Mouse (Mus musculus): ENCODE data around the gene Mbnl2.

The Mbnl2 gene

DNA sequence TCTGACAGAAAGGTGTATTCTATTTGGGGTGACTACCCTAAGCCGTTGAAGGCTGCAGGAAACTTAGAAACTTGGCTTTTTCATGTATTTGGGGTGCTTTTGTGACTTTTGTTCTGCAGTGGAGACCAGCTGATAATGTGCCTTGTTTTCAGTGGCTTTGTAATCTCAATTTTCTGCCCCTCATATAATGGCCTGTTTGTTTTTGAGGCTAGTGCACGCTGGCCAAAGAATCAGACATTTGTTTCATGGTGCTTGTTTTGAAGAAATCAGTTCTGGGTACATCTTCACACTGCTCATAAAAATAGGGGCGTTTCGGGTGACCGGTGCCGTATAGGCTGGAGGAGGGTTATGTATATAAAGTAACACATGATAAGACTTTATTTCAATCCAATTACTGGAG lies 22.4 kb downstream of the Mbnl2 start:
- DNase-seq (ENCODE audit: low spot score in 2 of 2), result no peak

DNA sequence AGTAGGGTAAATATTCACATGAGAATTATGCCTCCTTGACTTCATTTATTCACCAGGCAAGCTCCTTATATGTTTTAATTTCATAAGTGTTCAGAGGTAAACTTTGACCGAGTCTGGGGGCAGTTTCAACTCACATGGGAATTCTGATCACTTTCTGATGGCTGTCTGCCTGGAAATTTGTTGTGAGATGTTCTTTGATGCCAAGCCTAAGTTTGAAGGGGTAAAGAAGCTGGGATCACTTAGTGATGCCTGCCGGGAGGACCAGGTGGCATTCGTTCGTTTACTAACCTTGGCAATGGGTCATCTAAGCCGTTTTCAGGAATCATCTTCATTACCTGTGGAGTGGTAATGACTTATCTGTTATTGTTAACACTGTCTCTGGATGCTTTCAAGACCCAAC lies 23.0 kb downstream of the Mbnl2 start:
- no peak for DNase-seq (ENCODE audit: low spot score in 2 of 2)

DNA sequence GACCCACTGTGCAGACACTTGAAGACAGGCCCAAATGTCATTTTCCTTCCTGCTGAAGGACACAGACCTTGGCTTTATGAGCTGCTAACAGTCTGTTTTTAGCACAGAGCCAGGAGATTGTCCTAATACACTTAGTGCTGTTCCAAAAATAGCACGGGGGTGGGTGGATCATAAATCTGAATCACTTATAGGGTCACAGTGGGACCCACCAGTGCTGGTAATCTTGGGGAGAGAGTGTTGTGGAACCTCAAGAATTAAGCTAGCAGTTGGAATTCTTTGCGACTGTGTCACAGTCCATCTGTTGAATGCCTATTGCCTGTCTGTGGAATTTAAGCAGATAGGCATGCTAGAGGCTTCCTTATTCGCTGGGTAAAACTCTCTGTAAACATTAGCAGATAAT lies 24.2 kb downstream of the Mbnl2 start:
- no peak for DNase-seq (ENCODE audit: low spot score in 2 of 2)

- DNase-seq (ENCODE audit: low spot score in 2 of 2), result no peak
These were observed 24.7 kb downstream of the Mbnl2 start for GRCm38 (mm10) chr14:120300191-120300590.

- DNase-seq (ENCODE audit: low spot score in 2 of 2), result no peak
These were observed 25.3 kb downstream of the Mbnl2 start for GRCm38 (mm10) chr14:120300814-120301213.

GRCm38 (mm10) chr14:120302913-120303548 lies 27.6 kb downstream of the Mbnl2 start:
- no peak for DNase-seq (ENCODE audit: low spot score in 2 of 2)

DNA sequence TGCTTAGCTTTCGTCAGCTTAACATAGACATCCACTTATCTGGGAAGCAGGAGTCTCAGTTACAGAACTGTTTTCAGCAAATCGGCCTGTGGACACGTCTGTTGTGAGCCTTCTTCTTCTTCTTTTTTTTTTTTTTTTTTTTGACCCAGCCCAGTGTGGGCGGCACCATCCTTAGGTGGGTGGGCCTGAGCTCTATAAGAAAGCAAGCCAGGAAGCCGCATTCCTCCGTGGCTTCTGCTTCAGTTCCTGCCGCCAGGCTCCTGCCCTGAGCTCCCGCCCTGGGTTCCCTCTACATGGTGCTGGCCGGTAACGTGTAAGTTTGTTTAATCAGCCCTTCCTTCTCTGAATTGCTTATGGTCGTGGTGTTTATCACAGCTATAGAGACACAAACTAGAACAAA lies 30.8 kb downstream of the Mbnl2 start:
- no peak for DNase-seq (ENCODE audit: low spot score in 2 of 2)

DNA sequence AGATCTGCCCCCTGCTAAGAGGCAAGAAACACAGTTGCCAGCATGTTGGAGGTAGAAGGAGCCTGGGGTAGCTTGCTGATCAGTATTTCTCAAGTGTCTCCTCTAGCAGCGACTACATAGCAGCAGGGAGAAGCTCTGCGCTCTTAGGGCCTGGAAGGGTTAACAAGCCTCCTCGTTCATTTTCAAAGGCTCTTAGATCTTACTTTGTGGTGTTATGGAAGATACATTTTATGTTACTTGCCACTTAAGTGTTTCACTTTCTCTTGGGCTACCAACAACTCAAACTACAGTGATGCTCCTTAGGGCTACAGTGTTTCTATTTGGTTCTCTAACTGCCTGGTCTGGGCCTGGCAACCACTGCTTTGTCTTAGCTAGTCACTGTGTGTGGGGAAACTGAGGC lies 31.9 kb downstream of the Mbnl2 start:
- no peak for DNase-seq (ENCODE audit: low spot score in 2 of 2)

- DNase-seq (ENCODE audit: low spot score in 2 of 2), result no peak
These were observed 32.5 kb downstream of the Mbnl2 start for GRCm38 (mm10) chr14:120307963-120308362.

DNA sequence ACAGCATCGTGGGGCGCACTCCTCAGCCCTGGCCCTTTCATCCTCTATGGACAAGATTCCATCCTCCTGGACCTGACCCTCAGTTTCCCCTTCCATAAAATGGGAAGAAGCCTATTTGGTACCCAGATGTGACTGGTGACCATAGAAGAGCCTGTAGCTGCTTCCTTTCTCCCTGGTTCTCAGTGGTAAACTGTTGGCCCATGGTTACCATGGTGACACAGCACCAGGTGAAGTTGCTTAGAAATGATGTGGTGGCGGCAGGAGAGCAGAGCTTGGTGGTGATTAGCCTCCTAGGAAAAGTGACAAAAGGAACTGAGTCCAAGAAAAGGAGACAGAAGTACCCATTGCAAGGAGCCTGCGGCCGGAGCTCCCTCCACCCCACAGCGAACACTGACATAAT lies 34.2 kb downstream of the Mbnl2 start:
- DNase-seq (ENCODE audit: low spot score in 2 of 2), result no peak

GRCm38 (mm10) chr14:120311330-120312097 lies 36.0 kb downstream of the Mbnl2 start:
- DNase-seq (ENCODE audit: low spot score in 2 of 2), result no peak

- no peak for DNase-seq (ENCODE audit: low spot score in 2 of 2)
These were observed 37.4 kb downstream of the Mbnl2 start for GRCm38 (mm10) chr14:120312661-120313406.

- no peak for DNase-seq (ENCODE audit: low spot score in 2 of 2)
These were observed 38.0 kb downstream of the Mbnl2 start for GRCm38 (mm10) chr14:120313466-120313865.

GRCm38 (mm10) chr14:120315721-120316120 lies 40.3 kb downstream of the Mbnl2 start:
- DNase-seq (ENCODE audit: low spot score in 2 of 2), result no peak

DNA sequence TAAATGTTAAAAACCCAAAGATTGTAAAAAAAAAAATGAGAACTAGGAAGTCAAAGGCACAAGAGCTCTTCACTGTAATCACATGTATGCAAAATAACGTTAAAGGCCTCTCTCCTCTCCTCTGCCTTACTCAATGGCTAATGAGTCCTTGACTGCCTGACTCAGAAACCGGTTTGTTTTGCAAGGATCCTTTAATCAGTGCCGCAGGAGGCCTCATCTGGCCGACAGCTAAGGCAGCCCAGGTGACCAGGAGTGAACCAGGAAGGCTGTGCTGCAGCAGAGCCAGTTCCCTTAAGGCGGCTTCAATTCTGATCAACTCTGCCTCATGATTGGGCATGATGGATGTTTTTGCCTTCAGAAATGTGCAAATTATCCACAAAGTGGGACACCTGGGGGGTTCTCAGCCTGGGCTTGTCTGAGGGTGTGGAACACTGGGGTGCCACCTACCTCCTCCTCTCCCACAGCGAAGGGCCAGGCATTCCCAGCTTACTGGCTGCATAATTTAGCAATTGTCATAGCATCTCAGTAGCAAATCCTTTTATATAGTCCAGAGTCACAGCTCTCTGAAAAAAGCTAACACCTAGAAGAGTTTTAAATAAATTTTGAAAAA lies 43.0 kb downstream of the Mbnl2 start:
- no peak for DNase-seq (ENCODE audit: low spot score in 2 of 2)

DNA sequence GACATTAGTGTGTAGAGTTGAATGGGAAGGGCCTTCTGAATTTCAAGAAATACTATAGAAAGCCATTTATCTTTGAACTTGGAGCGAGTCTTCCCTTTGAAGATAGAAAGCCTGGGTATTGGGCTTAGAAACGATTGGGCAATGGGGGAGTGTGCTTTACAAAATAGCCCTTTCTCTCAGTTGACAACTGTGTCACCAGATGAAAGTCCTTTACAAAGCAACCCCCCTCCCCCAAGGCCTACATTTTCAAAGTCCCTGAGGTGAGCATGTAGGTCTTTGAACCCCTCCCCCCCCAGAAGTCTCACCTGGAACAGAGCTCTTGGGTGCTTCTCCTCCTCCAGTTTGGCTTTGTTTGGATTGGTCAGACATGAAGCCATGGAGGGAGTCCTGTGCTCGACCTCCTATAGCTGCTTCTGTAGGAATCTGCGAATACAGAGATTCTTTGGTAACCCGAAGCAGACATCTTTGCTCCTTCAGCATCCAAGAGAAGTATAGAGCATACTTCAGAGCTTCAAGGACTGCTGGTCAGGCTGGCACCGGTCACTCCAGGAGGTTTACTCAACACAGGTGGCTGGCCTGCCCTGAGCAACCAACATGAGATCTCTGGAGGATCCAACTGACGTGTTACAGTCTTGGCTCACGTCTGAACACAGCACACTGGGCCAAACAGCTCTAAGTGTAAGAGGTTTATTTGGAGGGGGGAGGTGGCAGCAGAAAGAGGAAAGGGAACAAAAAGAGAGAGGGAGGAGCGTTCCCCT lies 43.7 kb downstream of the Mbnl2 start:
- no peak for DNase-seq (ENCODE audit: low spot score in 2 of 2)

DNA sequence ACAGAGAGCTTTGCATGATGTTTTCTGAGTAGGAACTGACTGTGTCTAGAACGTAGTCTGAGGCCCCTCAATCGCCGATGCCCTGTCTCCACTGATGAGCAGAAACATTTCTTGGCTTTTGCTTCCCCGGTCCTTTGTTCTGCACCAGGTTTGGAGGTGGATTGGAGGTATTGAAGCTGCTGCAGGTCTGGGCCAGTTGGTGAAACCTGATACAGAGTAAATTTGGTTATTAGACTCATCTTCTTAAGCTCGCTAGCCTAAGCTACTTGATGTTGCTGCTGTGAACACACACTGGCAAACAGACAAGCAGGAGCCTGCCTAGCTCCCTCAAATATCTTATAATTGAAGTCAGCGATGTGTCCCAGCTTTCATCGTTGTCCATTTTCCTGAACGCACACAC lies 46.6 kb downstream of the Mbnl2 start:
- DNase-seq (ENCODE audit: low spot score in 2 of 2), result no peak

- no peak for DNase-seq (ENCODE audit: low spot score in 2 of 2)
These were observed 47.6 kb downstream of the Mbnl2 start for GRCm38 (mm10) chr14:120323111-120323510.

GRCm38 (mm10) chr14:120324061-120324791 lies 48.8 kb downstream of the Mbnl2 start:
- no peak for DNase-seq (ENCODE audit: low spot score in 2 of 2)

GRCm38 (mm10) chr14:120324883-120325480 lies 49.5 kb downstream of the Mbnl2 start:
- DNase-seq (ENCODE audit: low spot score in 2 of 2), result no peak

GRCm38 (mm10) chr14:120325673-120326072 lies 50.2 kb downstream of the Mbnl2 start:
- no peak for DNase-seq (ENCODE audit: low spot score in 2 of 2)
